Mouse (Mus musculus): ENCODE measurements around the gene Brca2.

DNA sequence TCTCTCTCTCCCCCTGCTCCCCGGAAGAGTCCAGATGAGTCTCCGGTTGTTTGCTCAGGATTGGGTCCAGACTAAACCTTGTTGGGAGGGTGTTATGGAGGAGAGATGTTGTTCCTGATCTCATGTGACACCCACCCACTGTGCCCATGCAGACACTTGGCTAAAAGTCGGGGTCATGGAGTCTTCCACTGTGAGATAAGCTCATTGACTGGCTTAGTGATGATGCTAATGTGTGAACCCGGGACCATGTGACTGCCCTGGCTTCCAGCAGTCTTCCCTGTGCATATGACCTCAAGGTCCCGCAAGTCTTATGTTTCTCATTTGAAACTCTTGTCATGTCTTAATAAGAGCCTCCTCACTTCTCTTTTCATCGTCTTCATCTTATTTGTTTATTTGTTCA is 58.8 kb downstream of the Brca2 start:
- no peak for TF ChIP-seq CTCF (IDR thresholded peaks at IDR 0.05; ENCODE audit: low read depth)
- no peak for TF ChIP-seq EP300 (IDR thresholded peaks at IDR 0.05; ENCODE audit: low read depth)

Data from heart, postnatal 0 days (tissue).